Mouse (Mus musculus) ES-E14 (cell line): ENCODE measurements around the gene Spg7.

Source experiments
- HCFC1 ChIP-seq: IDR thresholded peaks from 2 replicates; pipeline ENCODE4 v1.6.1; 2012; ENCODE audit warnings: low read length, inconsistent platforms, borderline replicate concordance; ENCODE audit not compliant: insufficient read depth
- MAFK ChIP-seq: IDR thresholded peaks from 2 replicates; pipeline ENCODE4 v1.6.1; 2014; ENCODE audit warnings: mild to moderate bottlenecking, low read depth, low read length, inconsistent platforms; ENCODE audit not compliant: insufficient read depth
- ZC3H11A ChIP-seq: IDR thresholded peaks from 2 replicates; pipeline ENCODE4 v1.6.1; 2012; ENCODE audit warnings: low read depth, mild to moderate bottlenecking, inconsistent platforms, low read length, borderline replicate concordance
- ZNF384 ChIP-seq: IDR thresholded peaks from 2 replicates; pipeline ENCODE4 v1.6.1; 2012; ENCODE audit warnings: low read depth, low read length, inconsistent platforms

GRCm38 (mm10) chr8:123024226-123024625 is 38.5 kb upstream of the Spg7 start:
- TF ChIP-seq ZC3H11A, result no peak
- no peak for TF ChIP-seq ZNF384
- no peak for TF ChIP-seq HCFC1
- no peak for TF ChIP-seq MAFK
